Mouse (Mus musculus): ENCODE data around the gene Esm1. TPM values are rescaled to one million over a fixed set of nuclear protein-coding genes. Genes with fewer than 3 reads are reported as not detected.

Gene Esm1
- total and polyA plus RNA-seq, 3 experiments = not detected

DNA sequence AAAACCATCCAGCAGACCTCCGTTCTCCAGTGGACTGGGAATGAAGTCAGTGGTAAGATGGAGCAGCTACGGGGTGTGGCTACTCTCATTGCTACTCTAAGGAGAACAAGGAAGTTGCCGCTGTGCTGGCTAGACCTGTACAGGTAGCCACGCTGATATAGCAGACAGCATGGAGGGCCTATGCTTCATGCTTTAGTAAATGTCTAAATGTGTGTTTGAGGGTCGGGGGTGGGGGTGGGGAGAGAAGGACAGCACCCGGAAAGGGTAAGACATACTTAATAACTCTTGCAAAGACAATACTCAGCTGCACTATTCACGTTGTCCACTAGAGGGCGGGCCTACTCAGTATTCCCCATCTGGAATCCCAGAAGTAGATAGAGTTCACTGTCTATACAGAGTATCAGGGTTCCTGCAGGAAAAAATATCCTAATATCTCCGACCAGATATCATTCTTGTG lies 57.1 kb downstream of the Esm1 start:
- no peak overlapping the region for H3K4me3 ChIP-seq (ENCODE audit: low read depth, low read length)
- H3K27me3 ChIP-seq (ENCODE audit: insufficient read depth, low read length) = no peaks in the 10 kb centered on the region
- ATAC-seq (ENCODE audit: extremely low read depth, insufficient number of reproducible peaks, low FRiP score, poor library complexity, severe bottlenecking) (no peak; the same call in 1 of the 2 replicates), DNase-seq (ENCODE audit: low spot score) (peak; percentile 12)
- no peaks in the 10 kb centered on the region for H3K9me3 ChIP-seq (replicated peaks)
- H3K36me3 ChIP-seq (replicated peaks) = no peaks in the 10 kb centered on the region
- TF ChIP-seq POLR2AphosphoS5 (IDR thresholded peaks at IDR 0.05; ENCODE audit: insufficient replicate concordance, low read depth, low read length) (no peak), CTCF (IDR thresholded peaks at IDR 0.05; ENCODE audit: low read depth, low read length) (peak; percentile 62)
- no peaks in the 10 kb centered on the region for H3K4me1 ChIP-seq (ENCODE audit: insufficient read depth, low read depth, low read length)

- no peaks in the 10 kb centered on the region for H3K4me1 ChIP-seq (ENCODE audit: insufficient read depth, low read depth, low read length)
- H3K4me3 ChIP-seq (ENCODE audit: low read depth, low read length) = no peak overlapping the region
- no peak for TF ChIP-seq TAL1 (conservative IDR thresholded peaks at IDR 0.05; ENCODE audit: low read depth, low read length)
- TF ChIP-seq POLR2AphosphoS5 (IDR thresholded peaks at IDR 0.05; ENCODE audit: insufficient replicate concordance, low read depth, low read length) = no peak
- no peak for TF ChIP-seq GATA1 (IDR thresholded peaks at IDR 0.05; ENCODE audit: borderline replicate concordance, low read length)
- TF ChIP-seq GATA2 (IDR thresholded peaks at IDR 0.05; ENCODE audit: borderline replicate concordance, low read depth, low read length) = no peak
- no peak for TF ChIP-seq CTCF (IDR thresholded peaks at IDR 0.05; ENCODE audit: low read depth, low read length)
- DNase-seq (ENCODE audit: low spot score) = no peak
- ATAC-seq (ENCODE audit: extremely low read depth, insufficient number of reproducible peaks, low FRiP score, poor library complexity, severe bottlenecking) = no peak
- H3K27me3 ChIP-seq (ENCODE audit: insufficient read depth, low read length) = no peaks in the 10 kb centered on the region
- H3K9me3 ChIP-seq (replicated peaks) = no peaks in the 10 kb centered on the region
- no peaks in the 10 kb centered on the region for H3K36me3 ChIP-seq (replicated peaks)
Observed at GRCm38 (mm10) chr13:113267204-113267603, 57.7 kb downstream of the Esm1 start.

Other genes with a start within 250 kb of the Esm1 start
- gene Ccno, start 221.9 kb upstream of the Esm1 start, total RNA-seq (2014; fragmentation: Nextera tagmentation) = not detected in 2 replicates
- gene Ccno, start 221.9 kb upstream of the Esm1 start, total RNA-seq (2017) = 0.05 and 0.06 TPM in 2 replicates
- not detected in 2 replicates for gene Ccno, start 221.9 kb upstream of the Esm1 start, polyA plus RNA-seq (2012)
- not detected in 2 replicates for gene Mcidas, start 215.8 kb upstream of the Esm1 start, total RNA-seq (2014; fragmentation: Nextera tagmentation)
- gene Mcidas, start 215.8 kb upstream of the Esm1 start, total RNA-seq (2017) = 0.05 TPM in 1 of 2 replicates, not detected in the other
- not detected in 2 replicates for gene Mcidas, start 215.8 kb upstream of the Esm1 start, polyA plus RNA-seq (2012)
- gene Cdc20b, start 174.5 kb upstream of the Esm1 start, total RNA-seq (2014; fragmentation: Nextera tagmentation) = not detected in 2 replicates
- not detected in 2 replicates for gene Cdc20b, start 174.5 kb upstream of the Esm1 start, total RNA-seq (2017)
- gene Cdc20b, start 174.5 kb upstream of the Esm1 start, polyA plus RNA-seq (2012) = not detected in 2 replicates
- gene Gpx8, start 163.2 kb upstream of the Esm1 start, total RNA-seq (2014; fragmentation: Nextera tagmentation) = not detected in 2 replicates
- 0.16 TPM in 1 of 2 replicates, not detected in the other for gene Gpx8, start 163.2 kb upstream of the Esm1 start, total RNA-seq (2017)
- not detected in 2 replicates for gene Gpx8, start 163.2 kb upstream of the Esm1 start, polyA plus RNA-seq (2012)
- gene Gzma, start 108.7 kb upstream of the Esm1 start, total RNA-seq (2014; fragmentation: Nextera tagmentation) = not detected in 2 replicates
- gene Gzma, start 108.7 kb upstream of the Esm1 start, total RNA-seq (2017) = not detected in 2 replicates
- not detected in 2 replicates for gene Gzma, start 108.7 kb upstream of the Esm1 start, polyA plus RNA-seq (2012)
- not detected in 2 replicates for gene Gzmk, start 16.2 kb downstream of the Esm1 start, total RNA-seq (2014; fragmentation: Nextera tagmentation)
- not detected in 2 replicates for gene Gzmk, start 16.2 kb downstream of the Esm1 start, total RNA-seq (2017)
- not detected in 2 replicates for gene Gzmk, start 16.2 kb downstream of the Esm1 start, polyA plus RNA-seq (2012)
- gene BC067074, start 83.5 kb downstream of the Esm1 start, total RNA-seq (2014; fragmentation: Nextera tagmentation) = not detected in 2 replicates
- 0.11 and 0.12 TPM in 2 replicates for gene BC067074, start 83.5 kb downstream of the Esm1 start, total RNA-seq (2017)
- not detected in 2 replicates for gene BC067074, start 83.5 kb downstream of the Esm1 start, polyA plus RNA-seq (2012)